Mouse (Mus musculus) 3T3-L1 (cell line): ENCODE results near the gene Gm14296.
"Not testable (repeated sequence)": the region's sequence is repeated elsewhere in the genome, so short reads cannot be mapped to it uniquely, and the experiment has no call there.

Experiments used
- DNase-seq: peaks from one replicate; pipeline ENCODE4 v3.0.0-alpha.2; 2015; ENCODE audit warnings: low read depth, low spot score

Gene Gm14296

GRCm38 (mm10) chr2:176927709-176928108 is at the start of gene Gm14296:
TSS of gene Gm14296 (minus strand) at chr2:176927809.
- DNase-seq, result not testable (repeated sequence)

DNA sequence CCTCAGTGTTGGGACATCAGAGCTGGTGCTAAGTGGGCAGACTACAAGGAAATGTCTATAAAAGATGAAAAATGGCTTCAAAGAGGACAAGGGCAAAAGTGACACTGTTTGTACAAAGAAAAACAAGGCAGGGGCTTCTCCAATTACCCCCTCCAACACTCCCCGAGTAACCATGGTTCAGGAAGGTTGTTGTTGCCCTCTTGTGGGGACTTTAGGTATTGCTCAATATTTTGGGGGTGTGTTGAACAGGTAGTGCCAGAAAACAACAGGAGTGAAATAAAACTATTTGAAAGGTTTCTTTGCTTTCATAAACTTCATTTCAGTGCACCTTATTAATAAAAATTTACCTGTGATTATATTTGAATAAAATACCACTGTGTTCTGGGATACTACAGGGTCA is 22.1 kb downstream of the Gm14296 start:
- not testable (repeated sequence) for DNase-seq
